Mouse (Mus musculus) ES-E14 (cell line): ENCODE measurements around the gene Sirpb1a. TPM values are rescaled to one million over a fixed set of nuclear protein-coding genes. Genes with fewer than 3 reads are reported as not detected.

Experiments
- DNase-seq: peaks from one replicate; pipeline ENCODE4 v3.0.0-alpha.2; 2013; ENCODE audit warnings: low read depth, low spot score
- H3K27ac ChIP-seq: 2 replicates; pipeline ENCODE4 v1.5.1; 2012; ENCODE audit warnings: low read depth, mild to moderate bottlenecking, low read length, moderate library complexity, mixed read lengths; ENCODE audit not compliant: poor library complexity, insufficient read depth, severe bottlenecking
- H3K36me3 ChIP-seq: 2 replicates; pipeline ENCODE4 v1.6.1; 2012; ENCODE audit warnings: mild to moderate bottlenecking, low read length, moderate library complexity, mixed read lengths; ENCODE audit not compliant: control insufficient read depth, poor library complexity, insufficient read depth, severe bottlenecking
- H3K4me1 ChIP-seq, 2 experiments: fragments of 150-350 bp in 1 of 2; sonication (generic) in 1 of 2; 2 replicates each; pipeline ENCODE4 v1.6.1; 2012; ENCODE audit warnings: low read length in 2 of 2, mild to moderate bottlenecking in 1 of 2, mixed read lengths in 1 of 2; ENCODE audit not compliant: control insufficient read depth in 2 of 2, insufficient read depth in 2 of 2, poor library complexity in 1 of 2
- H3K4me3 ChIP-seq, 2 experiments: fragments of 150-350 bp in 1 of 2; sonication (generic) in 1 of 2; 2 replicates each; pipeline ENCODE4 v1.5.1; 2012; ENCODE audit warnings: low read length in 2 of 2, low read depth in 1 of 2, mild to moderate bottlenecking in 1 of 2, mixed read lengths in 1 of 2; ENCODE audit not compliant: insufficient read depth in 1 of 2, poor library complexity in 1 of 2, severe bottlenecking in 1 of 2
- H3K9ac ChIP-seq: 2 replicates; pipeline ENCODE4 v1.6.1; 2012; ENCODE audit warnings: low read depth, mild to moderate bottlenecking, low read length, mixed read lengths; ENCODE audit not compliant: poor library complexity, insufficient read depth, severe bottlenecking
- H3K9me3 ChIP-seq: fragments of 150-350 bp; sonication (generic); 2 replicates; pipeline ENCODE4 v1.6.1; 2012; ENCODE audit warnings: low read depth, mild to moderate bottlenecking, low read length; ENCODE audit not compliant: control insufficient read depth, insufficient read depth
- CHD2 ChIP-seq: IDR thresholded peaks from 2 replicates; pipeline ENCODE4 v1.6.1; 2014; ENCODE audit warnings: mild to moderate bottlenecking, low read depth, low read length, inconsistent platforms
- HCFC1 ChIP-seq: IDR thresholded peaks from 2 replicates; pipeline ENCODE4 v1.6.1; 2012; ENCODE audit warnings: low read length, inconsistent platforms, borderline replicate concordance; ENCODE audit not compliant: insufficient read depth
- MAFK ChIP-seq: IDR thresholded peaks from 2 replicates; pipeline ENCODE4 v1.6.1; 2014; ENCODE audit warnings: mild to moderate bottlenecking, low read depth, low read length, inconsistent platforms; ENCODE audit not compliant: insufficient read depth
- ZC3H11A ChIP-seq: IDR thresholded peaks from 2 replicates; pipeline ENCODE4 v1.6.1; 2012; ENCODE audit warnings: low read depth, mild to moderate bottlenecking, inconsistent platforms, low read length, borderline replicate concordance
- ZNF384 ChIP-seq: IDR thresholded peaks from 2 replicates; pipeline ENCODE4 v1.6.1; 2012; ENCODE audit warnings: low read depth, low read length, inconsistent platforms
- in situ Hi-C, 2 experiments: fragments of 600-800 bp; cut with MboI; formaldehyde crosslinking; loops; one replicate each; pipeline ENCODE4 v1.15.1; 2025; ENCODE audit warnings: low sequenced_read_pairs in 2 of 2, inconsistent platforms in 1 of 2; ENCODE audit not compliant: unreplicated experiment in 2 of 2
- total RNA-seq: library from RNA; depleted of rRNA; stranded (reverse); fragments of 300-350 nt; gene quantifications from 2 replicates; pipeline ENCODE4 v1.2.3, GENCODE M21; 2012; rRNA removed

The Sirpb1a gene
- total RNA-seq, 1 experiment: not detected

DNA sequence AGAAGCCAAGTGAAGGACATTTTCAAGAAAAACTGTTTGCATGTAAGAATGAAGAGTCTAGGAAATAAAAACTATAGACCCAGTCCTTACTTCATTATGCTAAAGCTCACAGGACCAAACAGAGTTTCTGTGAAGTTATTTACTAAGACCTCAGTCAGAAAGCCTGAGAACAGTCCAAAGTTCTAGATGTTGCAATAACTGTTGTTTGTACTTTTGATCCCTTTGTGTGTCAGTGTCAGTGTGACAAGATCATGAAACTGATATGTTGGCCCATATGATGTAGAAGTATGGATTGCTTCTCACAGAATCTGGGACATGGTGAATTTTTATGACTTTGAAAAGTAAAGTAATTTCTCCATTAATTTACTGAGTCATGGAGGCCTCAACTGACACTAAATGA lies 96.8 kb downstream of the Sirpb1a start:
- Histone ChIP-seq H3K9me3 (no peaks in the 10 kb centered on the region; the same call in 1 of the 2 replicates), H3K9ac (no peak overlapping the region), H3K4me1 (no peaks in the 10 kb centered on the region), H3K27ac (no peak overlapping the region), H3K4me3 (no peak overlapping the region), H3K36me3 (no peaks in the 10 kb centered on the region)
- DNase-seq: no peak
- in situ Hi-C loops: no loop called here
- TF ChIP-seq HCFC1: no peak
- no peak for TF ChIP-seq CHD2
- TF ChIP-seq MAFK: no peak
- TF ChIP-seq ZNF384: no peak
- no peak for TF ChIP-seq ZC3H11A

Other genes with a start within 250 kb of the Sirpb1a start
- not detected in 2 replicates for gene Gm9733, start 94.2 kb downstream of the Sirpb1a start, total RNA-seq
- not detected in 2 replicates for gene Sirpb1b, start 148.5 kb upstream of the Sirpb1a start, total RNA-seq